Mouse (Mus musculus): Measurements from ENCODE around the gene Nkrf.

Nkrf gene

GRCm38 (mm10) chrX:36863766-36864608 lies 38.7 kb downstream of the Nkrf start:
- DNase-seq (ENCODE audit: low spot score in 2 of 2): peak; percentile 49 to 70

DNA sequence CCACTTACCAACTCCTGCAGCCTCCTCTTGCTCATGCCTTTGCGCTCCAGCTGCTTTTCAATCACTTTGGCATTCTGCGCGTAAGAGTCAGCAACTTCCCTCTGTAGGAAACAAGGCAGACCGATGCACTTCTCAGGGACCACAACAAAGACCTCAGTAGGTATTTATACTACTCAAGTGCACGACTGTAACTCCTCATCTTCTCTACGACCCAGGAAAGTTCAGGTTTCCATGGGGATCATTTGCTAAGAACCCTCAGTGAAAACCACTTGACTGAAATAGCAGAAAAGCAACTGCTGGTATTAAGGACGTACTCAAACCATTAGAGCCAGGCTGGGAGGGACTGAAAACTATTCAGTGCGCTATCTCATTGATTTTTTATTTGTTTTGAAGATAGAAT lies 50.1 kb downstream of the Nkrf start:
- DNase-seq (ENCODE audit: low spot score in 2 of 2): no peak

DNA sequence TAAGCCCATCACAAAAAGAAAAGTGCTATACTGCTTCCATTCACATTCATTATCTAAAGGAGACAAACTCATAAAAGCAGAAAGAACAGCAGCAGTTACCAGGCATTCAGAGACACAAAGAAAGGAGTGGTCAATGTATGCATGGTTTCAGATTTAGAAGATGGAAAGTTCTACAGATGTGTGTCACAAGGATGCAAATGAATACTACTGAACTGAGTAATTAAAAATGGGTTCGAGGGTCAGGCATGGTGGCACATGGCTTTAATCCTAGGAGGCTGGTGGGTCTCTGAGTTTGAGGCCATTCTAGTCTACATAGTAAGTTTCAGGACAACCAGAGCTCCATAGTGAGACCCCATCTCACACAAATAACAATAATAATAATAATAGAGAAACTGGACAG lies 55.5 kb downstream of the Nkrf start:
- no peak for DNase-seq (ENCODE audit: low spot score in 2 of 2)

- DNase-seq (ENCODE audit: low spot score in 2 of 2): no peak
Observed at GRCm38 (mm10) chrX:36843346-36843990, 59.2 kb downstream of the Nkrf start.

GRCm38 (mm10) chrX:36841698-36842097 lies 61.0 kb downstream of the Nkrf start:
- no peak for DNase-seq (ENCODE audit: low spot score in 2 of 2)

DNA sequence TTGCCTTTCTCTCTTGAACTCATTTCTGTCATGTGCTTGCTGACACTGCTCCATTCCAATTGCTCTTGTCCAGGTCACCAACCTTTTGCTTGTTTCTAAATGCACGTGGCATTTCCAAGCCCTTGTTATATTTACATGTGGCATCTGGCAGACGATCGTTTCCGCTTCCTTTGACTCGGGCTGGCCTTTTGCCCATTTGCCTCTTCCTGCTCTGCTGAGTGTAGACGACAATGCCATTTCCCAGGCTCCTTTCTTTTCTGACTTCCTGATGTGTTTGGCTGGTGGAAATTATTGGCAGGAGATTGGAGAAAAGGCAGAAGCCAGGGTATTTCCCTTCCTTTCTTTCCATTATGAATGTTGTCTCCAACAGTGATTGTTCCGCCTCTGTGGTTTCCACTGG lies 63.3 kb downstream of the Nkrf start:
- no peak for DNase-seq (ENCODE audit: low spot score in 2 of 2)
